Mouse (Mus musculus) right cerebral cortex, postnatal 14 days (tissue): ENCODE measurements at regions not wholly inside any gene's neighbourhood (a gene's known extent, or its start where the extent isn't known, plus 50 kb on each side); places are given as distances from the start of the nearest gene placed in this dataset.
"Not testable (repeated sequence)": the region's sequence is repeated elsewhere in the genome, so short reads cannot be mapped to it uniquely, and the experiment has no call there.

Experiments
- DNase-seq: peaks from one replicate; pipeline ENCODE4 v3.0.0; 2022

GRCm38 (mm10) chr2:51682177-51682576, 54.9 kb downstream of the Tas2r134 start:
- DNase-seq, result no peak

DNA sequence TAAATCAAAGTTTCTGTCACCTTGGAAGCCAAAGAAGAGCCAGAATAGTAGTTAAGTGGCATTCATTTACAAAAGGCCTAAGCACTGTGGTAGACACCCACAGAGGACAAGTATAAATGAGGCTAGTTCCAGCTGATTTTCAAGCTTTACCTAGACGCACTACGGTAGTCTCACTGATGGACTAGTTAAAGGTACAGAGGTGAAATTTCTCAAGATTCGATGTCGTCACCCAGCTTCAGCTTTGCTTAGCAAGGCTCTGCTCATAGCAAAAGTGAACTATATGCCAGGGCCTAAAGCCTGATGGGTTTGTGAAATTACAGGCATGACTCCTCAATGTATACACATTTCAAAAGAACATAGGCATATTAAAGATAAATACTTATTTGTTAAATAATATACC, 55.4 kb downstream of the Tas2r134 start:
- DNase-seq, result no peak

DNA sequence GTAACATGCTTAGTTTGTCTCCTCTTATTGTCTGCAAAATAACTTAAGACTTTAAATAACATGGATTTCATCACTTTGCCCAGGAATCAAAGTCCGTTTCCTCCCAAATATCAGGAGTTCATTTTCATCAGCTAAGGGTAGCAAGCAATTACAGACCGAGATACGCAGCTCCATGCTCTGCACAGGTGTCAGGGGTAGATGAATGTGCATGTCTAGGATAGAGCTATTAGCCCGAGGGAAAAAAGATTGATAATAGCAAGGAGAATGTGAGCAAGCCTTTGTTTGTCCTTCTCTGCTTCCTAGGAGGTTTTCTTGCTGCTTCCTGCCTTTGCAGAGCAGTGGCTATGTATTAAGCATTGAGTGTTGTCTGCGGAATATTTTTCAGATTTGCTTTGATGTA, 77.8 kb downstream of the Tas2r134 start:
- no peak for DNase-seq

GRCm38 (mm10) chr2:51708701-51709100, 81.4 kb downstream of the Tas2r134 start:
- DNase-seq, result no peak

GRCm38 (mm10) chr2:51712611-51713010, 85.3 kb downstream of the Tas2r134 start:
- no peak for DNase-seq

DNA sequence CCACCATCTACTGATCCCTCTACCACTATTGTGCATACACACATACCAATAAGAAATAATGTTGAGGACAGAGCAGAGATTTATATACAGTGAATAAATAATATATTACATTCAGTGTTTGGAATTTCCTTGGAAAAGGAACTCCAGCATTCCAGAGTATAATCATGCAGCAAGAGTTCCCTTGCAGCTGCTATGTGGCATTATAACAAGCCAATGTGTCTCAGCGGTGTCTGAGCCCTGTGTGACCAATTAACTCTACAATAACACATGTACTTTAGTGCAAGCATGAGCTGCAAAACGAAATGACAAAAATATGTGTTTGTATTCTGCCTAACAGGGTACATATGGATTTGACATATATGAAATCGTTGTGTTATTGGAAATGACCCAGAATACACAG, 103.5 kb downstream of the Tas2r134 start:
- no peak for DNase-seq

- DNase-seq, result no peak
Observed at GRCm38 (mm10) chr2:51731703-51732102, 104.4 kb downstream of the Tas2r134 start.

GRCm38 (mm10) chr2:51732355-51732754, 105.0 kb downstream of the Tas2r134 start:
- no peak for DNase-seq

GRCm38 (mm10) chr2:51733218-51733617, 105.9 kb downstream of the Tas2r134 start:
- DNase-seq, result no peak

GRCm38 (mm10) chr2:51736452-51736851, 109.1 kb downstream of the Tas2r134 start:
- DNase-seq, result no peak

GRCm38 (mm10) chr2:51747675-51748319, 120.5 kb downstream of the Tas2r134 start:
- DNase-seq, result no peak

DNA sequence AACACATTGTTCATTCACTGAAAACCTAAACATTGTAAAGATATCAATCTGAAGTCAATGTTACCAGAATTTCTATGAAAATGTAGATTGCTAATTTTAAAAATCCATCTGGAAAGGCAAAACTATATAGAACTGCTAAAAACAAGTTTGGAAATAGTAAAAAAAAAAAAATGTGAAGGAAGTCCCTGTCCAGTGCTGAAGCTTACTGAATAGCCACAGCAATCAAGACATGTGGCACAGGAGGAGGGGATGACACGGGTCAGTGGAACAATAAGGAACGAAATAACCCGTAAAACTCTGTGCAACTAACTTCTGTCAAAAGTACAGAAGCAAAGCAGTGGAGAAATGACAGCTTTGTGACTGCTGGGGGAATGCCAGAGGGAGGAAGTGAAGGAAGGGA, 121.9 kb downstream of the Tas2r134 start:
- no peak for DNase-seq

DNA sequence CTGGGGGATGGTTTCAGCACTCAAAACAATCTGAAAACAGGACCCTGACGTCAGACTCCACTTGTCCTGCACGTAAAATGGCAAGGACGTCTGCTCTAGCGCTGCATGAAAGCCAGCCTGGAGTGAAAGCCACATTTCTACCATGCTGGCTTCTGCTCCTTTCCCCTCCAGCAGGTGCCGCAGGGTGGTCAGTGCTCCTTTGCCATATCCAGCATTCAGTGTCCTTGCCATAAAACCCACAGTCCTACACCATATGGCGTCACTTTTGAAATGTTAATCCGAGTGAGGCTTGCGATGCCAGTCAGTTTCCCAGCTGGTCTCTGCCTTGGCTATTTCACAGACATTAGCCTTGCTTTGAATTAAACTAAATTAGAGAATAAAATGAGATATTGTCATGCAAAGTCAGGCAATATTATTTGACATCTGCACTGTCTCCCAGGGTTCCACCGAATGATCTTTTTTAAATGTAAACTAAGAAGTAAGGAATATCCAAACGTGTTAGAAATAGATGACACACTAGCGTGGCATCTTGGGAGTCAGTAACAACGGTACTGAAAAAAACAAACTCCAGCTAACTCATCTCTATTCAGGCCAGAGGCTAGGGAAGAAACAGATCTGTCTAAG, 125.7 kb downstream of the Tas2r134 start:
- DNase-seq, result no peak

DNA sequence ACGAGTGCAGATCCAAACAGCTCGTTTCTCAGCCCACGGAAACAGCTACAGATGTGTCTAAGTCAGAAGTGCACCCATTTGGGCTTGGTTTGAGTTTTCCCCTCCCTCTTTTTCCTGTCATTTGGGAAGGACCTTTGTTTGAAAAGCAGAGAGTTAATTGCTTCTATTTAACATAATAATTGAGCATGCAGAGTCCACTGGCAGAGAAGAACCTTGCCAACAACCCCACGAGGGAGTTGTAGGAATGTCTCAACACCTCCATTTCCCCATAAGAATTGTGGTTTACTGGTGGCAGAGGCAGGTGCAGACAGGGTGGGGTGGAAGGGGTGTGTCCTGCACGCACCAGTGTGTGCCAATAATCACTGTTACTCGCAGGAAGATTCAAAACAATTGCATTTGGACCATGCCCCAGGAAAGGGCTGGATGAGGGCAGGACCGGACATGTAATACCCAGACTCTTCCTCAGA, 126.3 kb downstream of the Tas2r134 start:
- no peak for DNase-seq

DNA sequence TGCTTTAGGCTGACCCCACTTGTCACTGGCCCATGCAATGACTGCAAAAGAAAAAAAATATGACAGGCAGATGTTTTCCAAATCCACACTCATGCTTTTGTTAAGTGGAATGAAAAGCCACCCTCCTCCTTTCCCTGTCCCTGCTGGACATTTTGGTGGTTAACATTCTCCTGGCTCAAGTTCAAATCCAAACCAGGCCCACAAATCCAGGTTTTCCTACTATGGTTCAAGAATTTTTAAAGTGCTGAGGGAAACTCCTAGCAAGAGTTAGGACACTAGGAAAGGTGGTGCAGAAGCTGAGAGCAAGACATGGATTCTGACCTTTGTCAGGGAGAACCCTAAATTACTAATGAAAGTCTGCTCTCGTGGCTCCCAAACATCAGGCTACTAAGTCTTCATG, 130.1 kb downstream of the Tas2r134 start:
- no peak for DNase-seq

DNA sequence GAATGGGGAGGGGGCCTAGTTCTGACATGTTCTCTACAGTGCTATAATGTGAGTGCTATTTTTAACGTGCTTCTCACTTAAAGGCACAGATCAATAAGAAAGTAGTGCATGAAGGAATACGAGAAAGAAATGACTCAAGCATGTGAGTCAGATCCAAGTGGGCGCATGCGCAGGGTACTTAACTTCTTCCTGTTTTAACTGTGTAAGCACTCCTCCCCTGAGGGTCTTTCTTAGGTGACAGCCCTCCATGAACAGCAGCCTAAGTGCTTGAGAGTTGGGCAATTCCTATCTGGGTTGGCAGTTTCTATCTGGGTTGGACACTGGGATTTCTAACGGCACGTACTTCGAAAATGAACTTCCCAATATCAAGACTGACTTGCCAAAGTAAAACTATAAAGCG, 130.8 kb downstream of the Tas2r134 start:
- no peak for DNase-seq

- DNase-seq, result no peak
Observed at GRCm38 (mm10) chr2:51762866-51763265, 135.6 kb downstream of the Tas2r134 start.

DNA sequence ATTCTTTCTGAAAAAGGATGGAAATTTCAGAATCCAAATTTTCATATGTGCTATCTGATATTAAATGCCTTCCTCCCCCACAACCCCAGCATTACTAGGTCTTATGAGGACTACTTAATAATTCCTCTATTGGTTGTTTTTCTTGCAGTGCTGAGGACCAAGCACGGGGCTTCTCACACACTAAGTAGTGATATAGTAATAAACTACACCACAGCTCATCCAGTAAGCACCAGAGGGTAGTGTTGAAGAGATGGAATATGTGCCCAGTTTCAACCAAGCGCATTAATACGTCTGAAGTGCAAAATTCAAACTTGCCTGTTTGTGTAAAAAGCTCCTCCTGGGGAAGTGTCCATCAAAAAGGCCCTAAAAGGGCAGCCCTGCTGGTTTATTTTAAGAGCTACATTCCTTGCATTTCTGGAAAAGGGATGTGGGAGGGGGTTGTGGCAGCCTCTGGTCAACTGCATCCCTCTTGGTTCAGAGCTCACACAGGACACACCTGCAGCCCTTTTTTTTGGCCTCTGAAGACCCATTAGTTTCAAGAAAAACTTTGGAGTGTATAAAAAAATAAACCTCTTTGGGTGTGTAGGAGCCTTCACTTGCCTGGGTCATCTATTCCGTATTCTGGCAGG, 140.3 kb downstream of the Tas2r134 start:
- no peak for DNase-seq

- peak; percentile 66 for DNase-seq
Observed at GRCm38 (mm10) chr2:51768298-51769271, 141.3 kb downstream of the Tas2r134 start.

- no peak for DNase-seq
Observed at GRCm38 (mm10) chr2:51785169-51785568, 149.8 kb downstream of the Rbm43 start.

DNA sequence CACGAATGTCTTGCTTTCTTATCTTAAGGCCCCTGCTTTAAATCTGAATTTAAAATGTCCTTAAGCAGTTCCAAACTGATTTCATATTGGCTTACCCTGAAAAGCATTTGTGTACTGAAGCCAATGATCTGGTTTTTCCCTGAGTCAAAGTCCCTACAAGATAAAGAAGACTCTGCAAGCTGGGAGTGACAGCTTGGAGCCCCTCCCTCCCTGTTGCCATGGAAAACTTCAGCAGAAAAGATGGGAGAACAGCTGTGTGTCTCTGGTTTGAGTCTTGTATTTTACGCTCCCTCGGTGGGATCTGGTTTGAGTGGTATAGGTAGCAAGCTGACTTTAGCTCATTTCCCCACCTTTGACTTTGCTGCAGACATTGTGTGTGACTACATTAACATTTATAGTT, 146.1 kb downstream of the Rbm43 start:
- no peak for DNase-seq

- not testable (repeated sequence) for DNase-seq
Observed at GRCm38 (mm10) chr2:51793291-51793690, 141.7 kb downstream of the Rbm43 start.

DNA sequence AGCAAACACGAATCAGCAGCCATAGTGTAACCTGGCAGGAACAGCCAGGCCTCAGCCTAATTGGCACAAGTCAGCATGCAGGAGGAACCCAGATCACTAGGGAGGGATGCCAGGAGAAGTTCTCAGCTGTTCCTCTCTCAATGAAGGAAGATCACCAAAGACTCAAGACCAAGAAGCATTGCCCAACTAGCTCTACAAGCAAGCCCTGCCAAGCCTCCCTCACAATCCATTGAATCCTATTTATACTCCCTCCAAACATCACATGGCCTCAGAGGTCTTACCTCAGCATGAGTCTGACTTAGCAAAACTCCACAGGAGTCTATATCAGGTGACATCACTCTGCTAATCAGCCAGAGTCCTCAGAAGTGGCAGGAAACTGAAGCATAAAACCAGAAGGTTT, 135.1 kb downstream of the Rbm43 start:
- no peak for DNase-seq
